Mouse (Mus musculus): ENCODE results near the gene Flnc.

GRCm38 (mm10) chr6:29430681-29431420 lies 2.2 kb upstream of the Flnc start:
- no peak for TF ChIP-seq TAL1 (IDR thresholded peaks at IDR 0.05; ENCODE audit: low read length)
- no peak for TF ChIP-seq GATA1 (IDR thresholded peaks at IDR 0.05; ENCODE audit: low read length)
